In the genomic region with DNA sequence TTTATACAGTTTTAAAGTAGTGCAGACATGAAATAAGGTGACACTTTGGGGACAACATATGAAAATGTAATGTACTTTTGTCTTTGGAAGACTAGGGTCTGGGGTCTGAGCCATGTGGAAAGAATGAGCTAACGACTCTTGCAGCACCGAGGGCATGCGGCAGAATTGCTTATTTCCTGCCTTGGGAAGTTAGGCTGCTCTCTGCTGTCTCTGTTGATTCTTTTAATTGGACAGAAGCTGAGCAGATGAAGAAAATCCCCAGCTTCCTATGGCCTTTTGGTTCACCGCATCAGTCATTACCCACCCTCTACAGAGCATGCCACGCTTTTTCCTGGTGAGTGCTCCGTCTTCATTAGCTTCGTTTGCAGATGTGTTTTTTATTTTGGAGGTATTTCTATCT, we compare ENCODE assay signal across 20 mouse cellular contexts. TPM values are rescaled to one million over a fixed set of nuclear protein-coding genes. Genes with fewer than 3 reads are reported as not detected.
A peak's percentile ranks its signal among the peaks of the same experiment; 100 is the strongest.
DNase-seq lines count a peak whose midpoint lies in the region; ATAC-seq and TF ChIP-seq lines count a peak whose summit lies in the region.
"Had no signal": no experiment of that assay in that cellular context is flagged by ENCODE, and none has a peak within 500 bp of the region (broad histone marks: within the 10 kb centered on the region; RNA-seq: fewer than 3 reads in every experiment).

No protein-coding gene starts in this region.

- no peak overlapping the region for H3K4me2 ChIP-seq in forebrain, embryonic 14.5 days (ENCODE audit: low read length)
- no peak overlapping the region for H3K4me2 ChIP-seq in forebrain, embryonic 11.5 days (ENCODE audit: low read depth, low read length, severe bottlenecking)
- no peak overlapping the region for H3K4me2 ChIP-seq in intestine, embryonic 14.5 days (ENCODE audit: low read length)
- H3K4me2 ChIP-seq in intestine, embryonic 16.5 days (ENCODE audit: low read depth, low read length) = no peak overlapping the region
- H3K4me2 ChIP-seq in stomach, embryonic 15.5 days = no peak overlapping the region
- H3K4me2 ChIP-seq in stomach, postnatal 0 days (replicated peaks; ENCODE audit: low read depth) = no peak overlapping the region
- H3K4me2 ChIP-seq in stomach, embryonic 16.5 days (ENCODE audit: low read depth, low read length) = no peak overlapping the region
- H3K4me2 ChIP-seq: liver, embryonic 13.5 days; lung, embryonic 14.5 days had no signal

- no peaks in the 10 kb centered on the region for H3K9me3 ChIP-seq in forebrain, embryonic 14.5 days (replicated peaks; ENCODE audit: control insufficient read depth, low read length)
- H3K9me3 ChIP-seq in forebrain, embryonic 11.5 days (ENCODE audit: control insufficient read depth, low read length) = no peaks in the 10 kb centered on the region
- 0 out of 2 replicates have a peak, but pooled peaks cover 3% of the 10 kb centered on the region for H3K9me3 ChIP-seq in intestine, embryonic 14.5 days (ENCODE audit: control insufficient read depth, low read length)
- H3K9me3 ChIP-seq in intestine, embryonic 16.5 days (ENCODE audit: control insufficient read depth, low read length) = no peaks in the 10 kb centered on the region
- H3K9me3 ChIP-seq in stomach, embryonic 15.5 days = no peaks in the 10 kb centered on the region
- H3K9me3 ChIP-seq in stomach, postnatal 0 days (ENCODE audit: control insufficient read depth, low read length) = no peaks in the 10 kb centered on the region
- H3K9me3 ChIP-seq in stomach, embryonic 16.5 days (replicated peaks; ENCODE audit: control insufficient read depth, low read length) = no peaks in the 10 kb centered on the region
- H3K9me3 ChIP-seq: hindbrain, embryonic 10.5 days; liver, embryonic 13.5 days had no signal

- H3K36me3 ChIP-seq in forebrain, embryonic 14.5 days (ENCODE audit: control insufficient read depth, insufficient read depth, low read length) = no peaks in the 10 kb centered on the region
- H3K36me3 ChIP-seq in forebrain, embryonic 11.5 days (ENCODE audit: control insufficient read depth, insufficient read depth, low read length) = no peaks in the 10 kb centered on the region
- no peaks in the 10 kb centered on the region for H3K36me3 ChIP-seq in intestine, embryonic 14.5 days (ENCODE audit: control insufficient read depth, insufficient read depth, low read length)
- no peaks in the 10 kb centered on the region for H3K36me3 ChIP-seq in intestine, embryonic 16.5 days (ENCODE audit: control insufficient read depth, insufficient read depth, low read length)
- no peaks in the 10 kb centered on the region for H3K36me3 ChIP-seq in stomach, embryonic 15.5 days
- H3K36me3 ChIP-seq in stomach, postnatal 0 days (ENCODE audit: control insufficient read depth, insufficient read depth, low read length) = no peaks in the 10 kb centered on the region
- no peaks in the 10 kb centered on the region for H3K36me3 ChIP-seq in stomach, embryonic 16.5 days (ENCODE audit: control insufficient read depth, insufficient read depth, low read length)
- H3K36me3 ChIP-seq: liver, embryonic 13.5 days had no signal

- DNase-seq in forebrain, embryonic 14.5 days (ENCODE audit: low spot score) = no peak
- no peak for DNase-seq in forebrain, embryonic 11.5 days (ENCODE audit: low spot score)
- DNase-seq in intestine, embryonic 14.5 days (ENCODE audit: low spot score) = no peak
- DNase-seq in stomach, postnatal 0 days (ENCODE audit: low spot score) = no peak
- no peak for DNase-seq in layer of hippocampus, postnatal 10 days (ENCODE audit: low spot score in 2 of 2)
- DNase-seq: cerebellum, adult 8-10 months; kidney, postnatal 14 days; left cerebral cortex, postnatal 4 days; liver, embryonic 13.5 days; lung, embryonic 14.5 days; lung, postnatal 36 days; right cerebral cortex, adult 18-20 months; thymus, postnatal 25 days had no signal

- no peak overlapping the region for H3K9ac ChIP-seq in forebrain, embryonic 14.5 days (ENCODE audit: low read length)
- H3K9ac ChIP-seq in forebrain, embryonic 11.5 days (ENCODE audit: low read length) = no peak overlapping the region
- no peak overlapping the region for H3K9ac ChIP-seq in intestine, embryonic 14.5 days (ENCODE audit: low read length)
- H3K9ac ChIP-seq in intestine, embryonic 16.5 days (ENCODE audit: low read depth, low read length) = no peak overlapping the region
- no peak overlapping the region for H3K9ac ChIP-seq in stomach, embryonic 15.5 days
- H3K9ac ChIP-seq in stomach, postnatal 0 days (ENCODE audit: low read length) = no peak overlapping the region
- no peak overlapping the region for H3K9ac ChIP-seq in stomach, embryonic 16.5 days (ENCODE audit: low read length)
- H3K9ac ChIP-seq: liver, embryonic 13.5 days; lung, embryonic 14.5 days had no signal

- no peak for ATAC-seq in forebrain, embryonic 14.5 days
- no peak for ATAC-seq in forebrain, embryonic 11.5 days (replicated peaks; ENCODE audit: low FRiP score)
- no peak for ATAC-seq in intestine, embryonic 14.5 days (replicated peaks; ENCODE audit: low FRiP score, low TSS enrichment, low read depth)
- ATAC-seq in intestine, embryonic 16.5 days = no peak
- no peak for ATAC-seq in stomach, embryonic 15.5 days (ENCODE audit: insufficient read depth, low FRiP score, low read depth)
- ATAC-seq in stomach, postnatal 0 days (ENCODE audit: low FRiP score, low TSS enrichment) = no peak
- no peak for ATAC-seq in stomach, embryonic 16.5 days (ENCODE audit: insufficient read depth, low FRiP score)
- ATAC-seq: inflammation-experienced regulatory T-cells, adult 6 months had no signal

- 29% methylated on average over 7 of the region's 7 CpGs for WGBS in forebrain, embryonic 14.5 days
- 46% methylated on average over 7 of the region's 7 CpGs for WGBS in forebrain, embryonic 11.5 days
- 66% methylated on average over 7 of the region's 7 CpGs for WGBS in intestine, embryonic 14.5 days
- WGBS in intestine, embryonic 16.5 days = 58% methylated on average over 7 of the region's 7 CpGs
- WGBS in stomach, embryonic 15.5 days = 67% methylated on average over 7 of the region's 7 CpGs
- WGBS in stomach, postnatal 0 days = 66% methylated on average over 7 of the region's 7 CpGs
- 66% methylated on average over 7 of the region's 7 CpGs for WGBS in stomach, embryonic 16.5 days

- no peak for TF ChIP-seq EP300 in stomach, postnatal 0 days (optimal IDR thresholded peaks at IDR 0.05)

- TF ChIP-seq CTCF in stomach, postnatal 0 days (IDR thresholded peaks at IDR 0.05; ENCODE audit: low read depth) = no peak

- no peaks in the 10 kb centered on the region for H3K27me3 ChIP-seq in forebrain, embryonic 14.5 days (replicated peaks; ENCODE audit: control insufficient read depth, insufficient read depth, low read length)
- no peaks in the 10 kb centered on the region for H3K27me3 ChIP-seq in forebrain, embryonic 11.5 days (ENCODE audit: control insufficient read depth, insufficient read depth, low read length)
- no peaks in the 10 kb centered on the region for H3K27me3 ChIP-seq in intestine, embryonic 14.5 days (replicated peaks; ENCODE audit: control insufficient read depth, insufficient read depth, low read length)
- H3K27me3 ChIP-seq in intestine, embryonic 16.5 days (replicated peaks; ENCODE audit: control insufficient read depth, insufficient read depth, low read length) = no peaks in the 10 kb centered on the region
- H3K27me3 ChIP-seq in stomach, embryonic 15.5 days (replicated peaks) = no peaks in the 10 kb centered on the region
- H3K27me3 ChIP-seq in stomach, postnatal 0 days (ENCODE audit: control insufficient read depth, insufficient read depth, low read length) = no peaks in the 10 kb centered on the region
- no peaks in the 10 kb centered on the region for H3K27me3 ChIP-seq in stomach, embryonic 16.5 days (ENCODE audit: control insufficient read depth, insufficient read depth, low read length)
- H3K27me3 ChIP-seq: CH12.LX; liver, embryonic 13.5 days had no signal

- peak overlapping the region; percentile 82; the same call in 1 of the 2 replicates for H3K27ac ChIP-seq in forebrain, embryonic 14.5 days (ENCODE audit: low read depth, low read length)
- no peak overlapping the region for H3K27ac ChIP-seq in forebrain, embryonic 11.5 days (ENCODE audit: low read depth, low read length)
- 0 out of 2 replicates have a peak overlapping the region, but pooled peaks have one; percentile 64 for H3K27ac ChIP-seq in intestine, embryonic 14.5 days (ENCODE audit: low read depth)
- H3K27ac ChIP-seq in intestine, embryonic 16.5 days (ENCODE audit: low read length) = no peak overlapping the region
- H3K27ac ChIP-seq in stomach, embryonic 15.5 days = 0 out of 2 replicates have a peak overlapping the region, but pooled peaks have one; percentile 0
- no peak overlapping the region for H3K27ac ChIP-seq in stomach, postnatal 0 days (replicated peaks)
- peak overlapping the region; percentile 73 for H3K27ac ChIP-seq in stomach, embryonic 16.5 days (ENCODE audit: low read length)
- H3K27ac ChIP-seq: layer of hippocampus, adult 2 months; liver, embryonic 13.5 days had no signal

- H3K4me3 ChIP-seq in forebrain, embryonic 14.5 days (ENCODE audit: low read depth, low read length) = no peak overlapping the region
- no peak overlapping the region for H3K4me3 ChIP-seq in forebrain, embryonic 11.5 days (ENCODE audit: low read depth, low read length)
- H3K4me3 ChIP-seq in intestine, embryonic 14.5 days (ENCODE audit: low read depth, low read length) = no peak overlapping the region
- no peak overlapping the region for H3K4me3 ChIP-seq in intestine, embryonic 16.5 days (ENCODE audit: low read length)
- no peak overlapping the region for H3K4me3 ChIP-seq in stomach, embryonic 15.5 days (replicated peaks)
- no peak overlapping the region for H3K4me3 ChIP-seq in stomach, postnatal 0 days (ENCODE audit: low read depth, low read length)
- H3K4me3 ChIP-seq in stomach, embryonic 16.5 days (replicated peaks; ENCODE audit: low read length) = no peak overlapping the region
- H3K4me3 ChIP-seq: hindbrain, embryonic 10.5 days; layer of hippocampus, adult 2 months; liver, embryonic 13.5 days had no signal

- H3K4me1 ChIP-seq in forebrain, embryonic 14.5 days (ENCODE audit: control insufficient read depth, insufficient read depth, low read length) = peaks cover 69% of the 10 kb centered on the region
- peaks cover 28% of the 10 kb centered on the region for H3K4me1 ChIP-seq in forebrain, embryonic 11.5 days (replicated peaks; ENCODE audit: control insufficient read depth, insufficient read depth, low read length)
- peaks cover 73% of the 10 kb centered on the region for H3K4me1 ChIP-seq in intestine, embryonic 14.5 days (replicated peaks; ENCODE audit: control insufficient read depth, insufficient read depth, low read length)
- peaks cover 41% of the 10 kb centered on the region for H3K4me1 ChIP-seq in intestine, embryonic 16.5 days (ENCODE audit: control insufficient read depth, insufficient read depth, low read length)
- peaks cover 52% of the 10 kb centered on the region for H3K4me1 ChIP-seq in stomach, embryonic 15.5 days
- H3K4me1 ChIP-seq in stomach, postnatal 0 days (replicated peaks; ENCODE audit: control insufficient read depth, insufficient read depth) = peaks cover 14% of the 10 kb centered on the region
- peaks cover 69% of the 10 kb centered on the region for H3K4me1 ChIP-seq in stomach, embryonic 16.5 days (ENCODE audit: control insufficient read depth, insufficient read depth, low read length)

RNA-seq across cellular contexts. Expression of a gene that starts 23.8 kb away (rescaled TPM):
- polyA plus RNA-seq in forebrain, embryonic 14.5 days (2014; fragmentation: Nextera tagmentation; extraction: Ambion mirVana) = 13.6 and 18.1 TPM in 2 replicates
- polyA plus RNA-seq in forebrain, embryonic 11.5 days (2014; fragmentation: Nextera tagmentation; extraction: Ambion mirVana) = 27.6 TPM in 2 replicates
- polyA plus RNA-seq in intestine, embryonic 14.5 days (2014; fragmentation: Nextera tagmentation; extraction: Ambion mirVana) = 30.0 and 30.8 TPM in 2 replicates
- polyA plus RNA-seq in intestine, embryonic 16.5 days (2015; fragmentation: Nextera tagmentation; extraction: Ambion mirVana) = 9.1 and 10.9 TPM in 2 replicates
- 21.4 and 24.7 TPM in 2 replicates for polyA plus RNA-seq in stomach, embryonic 15.5 days (2015; fragmentation: Nextera tagmentation; extraction: Ambion mirVana)
- 10.6 TPM in 2 replicates for polyA plus RNA-seq in stomach, postnatal 0 days (2015; fragmentation: Nextera tagmentation; extraction: Ambion mirVana)
- polyA plus RNA-seq in stomach, embryonic 16.5 days (2015; fragmentation: Nextera tagmentation; extraction: Ambion mirVana) = 20.4 and 23.6 TPM in 2 replicates
- 10 to 100 TPM; 28.6 to 32.5 TPM for total RNA-seq in layer of hippocampus, postnatal 10 days (2021)

Comparison
In these comparisons a context has a peak if more than half of its experiments do, and no peak if none do; other contexts are left out.
1. H3K27ac ChIP-seq: peak in forebrain, embryonic 14.5 days (single experiment), intestine, embryonic 14.5 days (single experiment), stomach, embryonic 15.5 days (single experiment) and stomach, embryonic 16.5 days (single experiment); none in forebrain, embryonic 11.5 days (single experiment), intestine, embryonic 16.5 days (single experiment) and stomach, postnatal 0 days (single experiment).